ENCODE assay signal across 9 mouse cellular contexts in the genomic region with DNA sequence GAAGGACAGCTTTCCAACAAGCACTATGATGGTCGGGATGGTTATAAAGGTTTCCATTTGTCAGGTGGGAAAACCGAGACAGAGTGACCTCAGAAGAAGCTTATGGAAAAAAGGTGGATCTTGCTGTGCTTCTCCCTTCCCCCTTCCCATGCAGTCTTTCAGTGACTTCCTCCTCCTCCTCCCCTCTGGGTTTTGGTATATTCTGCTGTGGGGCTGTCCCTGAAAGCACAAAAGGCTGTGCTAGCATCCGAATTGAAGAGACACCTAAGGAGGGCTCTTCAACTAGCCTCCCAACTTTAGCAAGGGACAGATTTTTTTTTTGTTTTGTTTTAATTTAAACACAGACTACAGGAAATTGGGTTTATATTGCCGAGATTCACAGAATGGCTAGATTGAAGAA. TPM values are rescaled to one million over a fixed set of nuclear protein-coding genes. Genes with fewer than 3 reads are reported as not detected.
A peak's percentile ranks its signal among the peaks of the same experiment; 100 is the strongest.
DNase-seq lines count a peak whose midpoint lies in the region; ATAC-seq and TF ChIP-seq lines count a peak whose summit lies in the region.
"Had no signal": no experiment of that assay in that cellular context is flagged by ENCODE, and none has a peak within 500 bp of the region (broad histone marks: within the 10 kb centered on the region; RNA-seq: fewer than 3 reads in every experiment).

No protein-coding gene starts in this region.

- no peaks in the 10 kb centered on the region for H3K36me3 ChIP-seq in heart, postnatal 0 days (replicated peaks; ENCODE audit: control insufficient read depth, insufficient read depth, low read length)
- no peaks in the 10 kb centered on the region for H3K36me3 ChIP-seq in hindbrain, embryonic 13.5 days
- H3K36me3 ChIP-seq in midbrain, embryonic 15.5 days (replicated peaks): no peaks in the 10 kb centered on the region

- peak overlapping the region; percentile 57 for H3K4me3 ChIP-seq in heart, postnatal 0 days (ENCODE audit: low read depth, low read length)
- peak overlapping the region; percentile 74 for H3K4me3 ChIP-seq in hindbrain, embryonic 13.5 days
- H3K4me3 ChIP-seq in midbrain, embryonic 15.5 days: peak overlapping the region; percentile 93

- ATAC-seq in heart, postnatal 0 days (ENCODE audit: insufficient read depth, low read depth): no peak
- no peak for ATAC-seq in hindbrain, embryonic 13.5 days (ENCODE audit: low FRiP score)
- no peak for ATAC-seq in midbrain, embryonic 15.5 days (replicated peaks)

- H3K27me3 ChIP-seq in heart, postnatal 0 days (ENCODE audit: control insufficient read depth, insufficient read depth, low read length): peaks cover 13% of the 10 kb centered on the region; the same call in 1 of the 2 replicates
- peaks cover 31% of the 10 kb centered on the region for H3K27me3 ChIP-seq in hindbrain, embryonic 13.5 days
- H3K27me3 ChIP-seq in midbrain, embryonic 15.5 days (replicated peaks): 0 out of 2 replicates have a peak, but pooled peaks cover 6% of the 10 kb centered on the region

- TF ChIP-seq CTCF in heart, postnatal 0 days (IDR thresholded peaks at IDR 0.05; ENCODE audit: low read depth): no peak

- no peak overlapping the region for H3K27ac ChIP-seq in heart, postnatal 0 days (ENCODE audit: low read depth)
- H3K27ac ChIP-seq in hindbrain, embryonic 13.5 days: no peak overlapping the region
- H3K27ac ChIP-seq in midbrain, embryonic 15.5 days: no peak overlapping the region

- intact Hi-C loops in heart, postnatal 14 days (cut with DNase I): no loop called here

- no peak overlapping the region for H3K9ac ChIP-seq in heart, postnatal 0 days (replicated peaks; ENCODE audit: low read depth, low read length)
- H3K9ac ChIP-seq in hindbrain, embryonic 13.5 days: peak overlapping the region; percentile 85
- peak overlapping the region; percentile 76 for H3K9ac ChIP-seq in midbrain, embryonic 15.5 days

- no peak for DNase-seq in heart, postnatal 0 days (ENCODE audit: low spot score)
- DNase-seq in heart, postnatal 14 days: no peak
- peak; percentile 71 for DNase-seq in ZHBTc4 (ENCODE audit: low read depth, low spot score)
- DNase-seq in ovary, postnatal 14 days (ENCODE audit: low spot score): no peak
- no peak for DNase-seq in ovary, postnatal 10 days (ENCODE audit: low spot score)
- DNase-seq in retina, embryonic 14.5 days (ENCODE audit: low spot score): no peak
- DNase-seq: spleen, adult 18-20 months had no signal

- peaks cover 26% of the 10 kb centered on the region; the same call in 1 of the 2 replicates for H3K4me1 ChIP-seq in heart, postnatal 0 days (ENCODE audit: control insufficient read depth, insufficient read depth)
- H3K4me1 ChIP-seq in hindbrain, embryonic 13.5 days (replicated peaks): peaks cover 68% of the 10 kb centered on the region
- H3K4me1 ChIP-seq in midbrain, embryonic 15.5 days: peaks cover 55% of the 10 kb centered on the region

- 31% methylated on average over 4 of the region's 4 CpGs for WGBS in heart, postnatal 0 days
- WGBS in hindbrain, embryonic 13.5 days: 10% methylated on average over 4 of the region's 4 CpGs
- whole genome bisulfite sequencing in midbrain, embryonic 15.5 days: 11% methylated on average over 4 of the region's 4 CpGs

- no peak for TF ChIP-seq EP300 in heart, postnatal 0 days (IDR thresholded peaks at IDR 0.05; ENCODE audit: low read depth)

- H3K9me3 ChIP-seq in heart, postnatal 0 days (replicated peaks; ENCODE audit: control insufficient read depth, low read length): no peaks in the 10 kb centered on the region
- no peaks in the 10 kb centered on the region for H3K9me3 ChIP-seq in hindbrain, embryonic 13.5 days
- no peaks in the 10 kb centered on the region for H3K9me3 ChIP-seq in midbrain, embryonic 15.5 days

- H3K4me2 ChIP-seq in heart, postnatal 0 days (ENCODE audit: low read depth, low read length): peak overlapping the region; percentile 76
- peak overlapping the region; percentile 94 for H3K4me2 ChIP-seq in hindbrain, embryonic 13.5 days
- H3K4me2 ChIP-seq in midbrain, embryonic 15.5 days: peak overlapping the region; percentile 95

RNA-seq across cellular contexts. Expression of gene Igsf9b, which starts 1.7 kb away (rescaled TPM):
- 6.0 and 9.0 TPM in 2 replicates for total RNA-seq in heart, postnatal 0 days (2014; rRNA removed; ENCODE audit: low replicate concordance)
- polyA plus RNA-seq in heart, postnatal 0 days (2015; fragmentation: Nextera tagmentation; extraction: Ambion mirVana): 2.7 and 2.8 TPM in 2 replicates
- total RNA-seq in heart, postnatal 14 days (2021): 1 to 10 TPM; 7.0 to 8.0 TPM
- 14.7 and 15.6 TPM in 2 replicates for polyA plus RNA-seq in hindbrain, embryonic 13.5 days (2015; fragmentation: Nextera tagmentation; extraction: Ambion mirVana)
- polyA plus RNA-seq in midbrain, embryonic 15.5 days (2015; fragmentation: Nextera tagmentation; extraction: Ambion mirVana): 22.7 and 23.1 TPM in 2 replicates
